Comparison of ENCODE assay signal across 18 mouse cellular contexts in genomic region chr13:10352141-10352540, GRCm38 (mm10). TPM values are rescaled to one million over a fixed set of nuclear protein-coding genes. Genes with fewer than 3 reads are reported as not detected.
"Had no signal": no experiment of that assay in that cellular context is flagged by ENCODE, and none has a peak within 500 bp of the region (broad histone marks: within the 10 kb centered on the region; RNA-seq: fewer than 3 reads in every experiment).

No protein-coding gene starts in this region.

- H3K4me1 ChIP-seq: intestine, embryonic 15.5 days; limb, embryonic 12.5 days; limb, embryonic 15.5 days; midbrain, embryonic 12.5 days; midbrain, embryonic 15.5 days; neural tube, embryonic 12.5 days; neural tube, embryonic 15.5 days had no signal

- H3K27me3 ChIP-seq: intestine, embryonic 15.5 days; limb, embryonic 12.5 days; limb, embryonic 15.5 days; midbrain, embryonic 12.5 days; midbrain, embryonic 15.5 days; neural tube, embryonic 12.5 days; neural tube, embryonic 15.5 days had no signal

- H3K4me2 ChIP-seq: intestine, embryonic 15.5 days; limb, embryonic 12.5 days; limb, embryonic 15.5 days; liver, embryonic 11.5 days; lung, embryonic 14.5 days; midbrain, embryonic 12.5 days; midbrain, embryonic 15.5 days; neural tube, embryonic 12.5 days; neural tube, embryonic 15.5 days had no signal

- DNase-seq: layer of hippocampus, adult 9-11 months; liver, postnatal 0 days; lung, embryonic 14.5 days; thymus, adult 18-20 months; thymus, postnatal 36 days had no signal

- H3K36me3 ChIP-seq: intestine, embryonic 15.5 days; limb, embryonic 12.5 days; limb, embryonic 15.5 days; midbrain, embryonic 12.5 days; midbrain, embryonic 15.5 days; neural tube, embryonic 12.5 days; neural tube, embryonic 15.5 days had no signal

- H3K9ac ChIP-seq: intestine, embryonic 15.5 days; limb, embryonic 12.5 days; limb, embryonic 15.5 days; liver, embryonic 14.5 days; liver, postnatal 0 days; lung, embryonic 14.5 days; midbrain, embryonic 12.5 days; midbrain, embryonic 15.5 days; neural tube, embryonic 12.5 days; neural tube, embryonic 15.5 days had no signal

- H3K4me3 ChIP-seq: intestine, embryonic 15.5 days; layer of hippocampus, adult 2 months; limb, embryonic 12.5 days; limb, embryonic 15.5 days; midbrain, embryonic 12.5 days; midbrain, embryonic 15.5 days; neural tube, embryonic 12.5 days; neural tube, embryonic 15.5 days had no signal

- H3K9me3 ChIP-seq: intestine, embryonic 15.5 days; limb, embryonic 12.5 days; limb, embryonic 15.5 days; midbrain, embryonic 12.5 days; midbrain, embryonic 15.5 days; neural tube, embryonic 12.5 days; neural tube, embryonic 15.5 days had no signal

- ATAC-seq: intestine, embryonic 15.5 days; liver, postnatal 0 days; lung, postnatal 0 days; midbrain, embryonic 15.5 days had no signal

- H3K27ac ChIP-seq: intestine, embryonic 15.5 days; kidney, postnatal 0 days; layer of hippocampus, adult 2 months; limb, embryonic 12.5 days; limb, embryonic 15.5 days; liver, embryonic 14.5 days; macrophage; midbrain, embryonic 12.5 days; midbrain, embryonic 15.5 days; neural tube, embryonic 12.5 days; neural tube, embryonic 15.5 days had no signal

RNA-seq across cellular contexts. Expression of gene Chrm3, which starts 8.5 kb away (rescaled TPM):
- polyA plus RNA-seq: liver, postnatal 0 days; macrophage had no signal
